Mouse (Mus musculus) stomach, postnatal 0 days (tissue): ENCODE data around the gene Rundc3a. TPM values are rescaled to one million over a fixed set of nuclear protein-coding genes. Genes with fewer than 3 reads are reported as not detected.

Experiments used
- ATAC-seq: fragments of 200-750 bp; cut with Nextera tagmentation; 2 replicates; pipeline ENCODE4 v1.8.0; 2017; ENCODE audit not compliant: low FRiP score, low TSS enrichment
- DNase-seq: peaks from one replicate; pipeline ENCODE4 v3.0.0-alpha.2; 2016; ENCODE audit warnings: low spot score
- H3K27ac ChIP-seq: fragments of 300-500 bp; sonication (generic); replicated peaks from 2 replicates; pipeline ENCODE4 v1.5.1; 2014; ENCODE audit warnings: mild to moderate bottlenecking, control low read depth
- H3K27me3 ChIP-seq: fragments of 300-500 bp; sonication (generic); 2 replicates; pipeline ENCODE4 v1.6.1; 2014; ENCODE audit warnings: low read length; ENCODE audit not compliant: control insufficient read depth, insufficient read depth
- H3K36me3 ChIP-seq: fragments of 300-500 bp; sonication (generic); 2 replicates; pipeline ENCODE4 v1.6.1; 2014; ENCODE audit warnings: low read length, mixed read lengths; ENCODE audit not compliant: control insufficient read depth, insufficient read depth
- H3K4me1 ChIP-seq: fragments of 300-500 bp; sonication (generic); replicated peaks from 2 replicates; pipeline ENCODE4 v1.6.1; 2014; ENCODE audit warnings: antibody characterized with exemption; ENCODE audit not compliant: control insufficient read depth, insufficient read depth
- H3K4me2 ChIP-seq: fragments of 300-500 bp; sonication (generic); replicated peaks from 2 replicates; pipeline ENCODE4 v1.6.1; 2014; ENCODE audit warnings: low read depth, mild to moderate bottlenecking, control low read depth, moderate library complexity
- H3K4me3 ChIP-seq: fragments of 300-500 bp; sonication (generic); 2 replicates; pipeline ENCODE4 v1.5.1; 2014; ENCODE audit warnings: low read depth, low read length, control low read depth
- H3K9ac ChIP-seq: fragments of 300-500 bp; sonication (generic); 2 replicates; pipeline ENCODE4 v1.6.1; 2014; ENCODE audit warnings: mild to moderate bottlenecking, low read length, control low read depth, mixed read lengths
- H3K9me3 ChIP-seq: fragments of 300-500 bp; sonication (generic); 2 replicates; pipeline ENCODE4 v1.6.1; 2016; ENCODE audit warnings: low read length; ENCODE audit not compliant: control insufficient read depth
- CTCF ChIP-seq: IDR thresholded peaks from 2 replicates; pipeline ENCODE4 v1.5.1; 2016; ENCODE audit warnings: antibody characterized with exemption, low read depth, mild to moderate bottlenecking, moderate library complexity
- EP300 ChIP-seq: optimal IDR thresholded peaks from 2 replicates; pipeline ENCODE3; 2016; ENCODE audit warnings: antibody characterized with exemption
- WGBS: fragments of 180-500 bp; shearing (Covaris S2); extraction: QIAGEN DNeasy Blood & Tissue Kit; methylation state at CpG from one replicate; pipeline ENCODE4 v1.1.7; 2014; 5-methylcytosine and 5-hydroxymethylcytosine counted together
- polyA plus RNA-seq: library from polyadenylated mRNA; unstranded; fragments of >200 nt; fragmentation: Nextera tagmentation; extraction: Ambion mirVana; gene quantifications from 2 replicates; pipeline ENCODE4 v1.2.1, GENCODE M21; 2015

The Rundc3a gene
- polyA plus RNA-seq, 1 experiment from 2014 or later, result 5.1 TPM

GRCm38 (mm10) chr11:102430121-102431017 lies 37.2 kb downstream of the Rundc3a start, which contains the start of gene Grn:
Grn (plus strand) TSS chr11:102430315.
- H3K36me3 ChIP-seq, result peaks cover 9% of the 10 kb centered on the region; the same call in 1 of the 2 replicates
- under 1% methylated on average over 28 of the region's 29 CpGs for WGBS
- H3K9me3 ChIP-seq, result no peaks in the 10 kb centered on the region

GRCm38 (mm10) chr11:102431018-102431645 lies 37.9 kb downstream of the Rundc3a start:
- no peaks in the 10 kb centered on the region for H3K9me3 ChIP-seq
- peak; percentile 33; the same call in 1 of the 2 replicates for ATAC-seq
- H3K4me3 ChIP-seq, result peak overlapping the region; percentile 74
- peak overlapping the region; percentile 89 for H3K4me2 ChIP-seq
- peak overlapping the region; percentile 93 for H3K27ac ChIP-seq
- peaks cover 15% of the 10 kb centered on the region; the same call in 1 of the 2 replicates for H3K36me3 ChIP-seq
- H3K27me3 ChIP-seq, result no peaks in the 10 kb centered on the region
- peak; percentile 83 for DNase-seq
- H3K9ac ChIP-seq, result peak overlapping the region; percentile 75
- H3K4me1 ChIP-seq, result no peaks in the 10 kb centered on the region
- 2% methylated on average over 7 of the region's 7 CpGs for WGBS
- TF ChIP-seq CTCF (peak; percentile 90), EP300 (no peak)

More at GRCm38 (mm10) chr11:102430121-102431017, 37.2 kb downstream of the Rundc3a start, which contains the start of gene Grn:
- Histone ChIP-seq H3K27me3 (no peaks in the 10 kb centered on the region), H3K9ac (peak within 1 kb of the TSS; percentile 75), H3K4me2 (peak within 1 kb of the TSS; percentile 89), H3K27ac (peak within 1 kb of the TSS; percentile 93), H3K4me3 (peak within 1 kb of the TSS; percentile 74), H3K4me1 (no peaks in the 10 kb centered on the region)
- DNase-seq, result peak; percentile 91
- peak; percentile 93 for ATAC-seq
- no peak for TF ChIP-seq EP300
- peak; percentile 29; the same call in 1 of the 2 replicates for TF ChIP-seq CTCF

- H3K4me2 ChIP-seq, result peak overlapping the region; percentile 25; the same call in 1 of the 2 replicates
- WGBS, result 74% methylated on average over 3 of the region's 3 CpGs
- no peak overlapping the region for H3K27ac ChIP-seq
- no peaks in the 10 kb centered on the region for H3K27me3 ChIP-seq
- H3K4me1 ChIP-seq, result no peaks in the 10 kb centered on the region
- H3K4me3 ChIP-seq, result peak overlapping the region; percentile 10; the same call in 1 of the 2 replicates
- no peak for TF ChIP-seq EP300
- TF ChIP-seq CTCF, result no peak
- peaks cover 15% of the 10 kb centered on the region; the same call in 1 of the 2 replicates for H3K36me3 ChIP-seq
- H3K9me3 ChIP-seq, result no peaks in the 10 kb centered on the region
- 0 out of 2 replicates have a peak overlapping the region, but pooled peaks have one; percentile 18 for H3K9ac ChIP-seq
- ATAC-seq, result no peak
- DNase-seq, result no peak
These were observed 38.5 kb downstream of the Rundc3a start for GRCm38 (mm10) chr11:102431728-102432114.

GRCm38 (mm10) chr11:102432115-102432843 lies 39.1 kb downstream of the Rundc3a start:
- H3K27ac ChIP-seq, result no peak overlapping the region
- H3K36me3 ChIP-seq, result peaks cover 15% of the 10 kb centered on the region; the same call in 1 of the 2 replicates
- ATAC-seq, result no peak
- H3K9ac ChIP-seq, result peak overlapping the region; percentile 18; the same call in 1 of the 2 replicates
- H3K4me1 ChIP-seq, result peaks cover under 1% of the 10 kb centered on the region; the same call in 1 of the 2 replicates
- peak overlapping the region; percentile 25; the same call in 1 of the 2 replicates for H3K4me2 ChIP-seq
- DNase-seq, result no peak
- H3K9me3 ChIP-seq, result no peaks in the 10 kb centered on the region
- no peak for TF ChIP-seq CTCF
- TF ChIP-seq EP300, result no peak
- no peaks in the 10 kb centered on the region for H3K27me3 ChIP-seq
- peak overlapping the region; percentile 10; the same call in 1 of the 2 replicates for H3K4me3 ChIP-seq
- WGBS, result 60% methylated on average over 16 of the region's 16 CpGs

GRCm38 (mm10) chr11:102432896-102433295 lies 39.7 kb downstream of the Rundc3a start:
- WGBS, result 88% methylated on average over 6 of the region's 6 CpGs
- TF ChIP-seq CTCF, result no peak
- no peak for TF ChIP-seq EP300
- Histone ChIP-seq H3K9me3 (no peaks in the 10 kb centered on the region), H3K27me3 (no peaks in the 10 kb centered on the region), H3K27ac (no peak overlapping the region), H3K9ac (no peak overlapping the region), H3K36me3 (peaks cover 15% of the 10 kb centered on the region; the same call in 1 of the 2 replicates), H3K4me3 (no peak overlapping the region), H3K4me2 (peak overlapping the region; percentile 25; the same call in 1 of the 2 replicates), H3K4me1 (peaks cover 6% of the 10 kb centered on the region)
- ATAC-seq, result no peak
- DNase-seq, result no peak
